Mouse (Mus musculus): ENCODE measurements at regions not wholly inside any gene's neighbourhood (a gene's known extent, or its start where the extent isn't known, plus 50 kb on each side); places are given as distances from the start of the nearest gene placed in this dataset.

DNA sequence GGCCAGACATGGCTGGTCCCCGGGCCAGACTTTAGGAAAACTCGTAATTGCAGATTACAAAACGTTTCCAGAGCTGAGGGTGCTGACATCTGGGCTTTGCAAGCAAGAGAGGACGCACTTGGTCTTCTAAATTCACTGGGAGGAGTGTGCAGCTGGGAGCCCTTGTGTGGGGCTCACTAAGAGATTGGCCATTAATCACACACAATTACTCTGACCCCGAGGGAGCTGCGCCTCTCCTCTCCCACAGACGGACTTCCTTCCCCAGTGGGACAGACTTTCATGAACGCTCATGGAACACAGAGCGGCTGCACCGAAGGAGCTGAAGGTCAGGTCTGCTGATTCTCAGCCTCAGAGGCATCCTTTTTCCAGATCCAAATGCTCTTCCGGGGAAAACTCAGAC is 407.2 kb downstream of the Med13l start:
- no peak for DNase-seq (ENCODE audit: low spot score)

DNA sequence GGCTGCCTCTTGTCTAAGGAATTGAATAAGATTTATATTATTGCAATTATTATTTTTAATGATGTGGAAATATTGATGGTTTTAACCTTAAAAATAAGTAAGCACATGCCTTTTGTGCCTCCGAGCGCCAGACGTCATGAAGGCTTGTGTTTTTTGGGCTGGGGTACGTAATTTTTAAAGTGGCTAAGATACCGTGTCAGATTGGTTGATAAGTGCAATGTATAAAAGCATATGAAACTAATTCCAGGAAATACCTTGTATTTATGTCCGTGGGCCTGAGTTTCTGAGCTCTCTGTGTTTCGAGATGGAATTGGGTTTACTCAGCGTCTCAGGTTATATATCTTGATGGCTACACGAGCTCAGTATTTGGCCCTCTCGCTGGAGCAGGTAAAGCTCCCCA is 414.7 kb downstream of the Med13l start:
- DNase-seq (ENCODE audit: low spot score) = no peak

DNA sequence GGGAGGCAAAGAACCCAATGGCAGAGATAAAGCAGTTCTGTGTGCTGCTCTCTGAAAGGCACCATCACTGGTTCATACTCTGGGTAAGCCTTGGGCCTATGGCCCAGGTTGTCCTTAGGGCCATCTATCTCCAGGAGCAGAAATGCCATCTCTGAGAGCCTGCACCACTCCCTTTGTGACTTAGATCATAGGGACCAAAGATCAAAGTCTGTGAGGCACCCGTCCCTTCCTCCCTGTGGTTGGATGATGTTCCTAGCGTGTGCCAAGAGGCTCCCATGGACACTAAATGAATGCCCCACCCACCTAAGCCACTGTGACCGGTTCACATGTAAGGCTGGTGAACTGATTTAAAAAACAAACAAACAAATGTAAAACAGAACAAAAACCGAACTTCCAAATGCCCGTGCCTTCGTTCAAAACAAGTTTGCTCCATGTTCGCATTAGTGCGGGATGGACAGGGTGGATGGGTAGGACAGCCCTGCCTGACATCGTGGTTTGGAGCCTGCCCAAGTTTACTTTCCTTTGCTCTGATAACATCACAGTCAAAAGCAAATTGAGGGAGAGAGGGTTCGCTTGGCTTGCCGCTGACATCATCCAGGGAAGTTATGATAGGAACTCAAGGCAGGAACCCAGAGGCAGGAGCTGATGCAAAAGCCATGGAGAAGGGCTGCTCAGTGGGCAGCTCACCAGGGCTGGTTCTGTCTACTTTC is 418.6 kb downstream of the Med13l start:
- DNase-seq (ENCODE audit: low spot score) = no peak

DNA sequence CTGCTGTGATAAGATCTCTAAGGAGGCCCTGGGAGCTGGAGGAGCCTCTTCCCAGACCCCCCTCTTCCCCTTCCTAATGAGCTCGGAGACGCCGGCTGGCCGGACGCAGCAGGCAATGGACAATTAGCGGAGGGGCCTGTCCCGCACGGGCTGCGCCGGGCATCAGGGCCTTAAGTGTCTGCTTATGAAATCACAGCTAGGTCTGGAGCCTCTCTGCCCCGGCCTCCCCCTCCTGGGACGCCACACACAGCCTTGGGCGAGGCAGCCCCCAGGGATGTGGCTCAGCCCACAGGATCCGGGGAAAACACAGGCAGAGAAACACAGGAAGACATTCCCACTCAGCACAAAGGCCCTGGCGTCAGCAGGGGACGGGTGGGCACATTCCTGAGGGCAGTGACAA is 420.6 kb downstream of the Med13l start:
- DNase-seq (ENCODE audit: low spot score) = peak; percentile 21

DNA sequence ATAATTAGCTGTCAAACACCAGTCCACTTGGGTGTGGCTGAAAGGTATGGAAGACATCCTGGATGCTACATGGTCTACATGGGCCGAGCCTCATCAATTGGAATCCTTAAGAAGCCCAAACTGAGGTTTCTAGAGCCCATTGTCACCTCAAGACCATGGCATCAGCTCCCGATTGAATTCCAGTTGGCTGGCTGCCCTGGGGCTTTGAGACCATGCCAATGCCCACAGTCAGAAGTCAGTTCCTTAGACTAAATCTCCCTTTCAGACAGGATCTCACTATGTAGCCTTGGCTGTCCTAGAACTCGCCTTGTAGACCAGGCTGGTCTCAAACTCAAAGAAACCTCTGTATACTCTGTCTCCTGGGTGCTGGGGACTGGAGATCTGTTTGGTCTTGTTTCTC is 423.8 kb downstream of the Med13l start:
- DNase-seq (ENCODE audit: low spot score) = no peak

DNA sequence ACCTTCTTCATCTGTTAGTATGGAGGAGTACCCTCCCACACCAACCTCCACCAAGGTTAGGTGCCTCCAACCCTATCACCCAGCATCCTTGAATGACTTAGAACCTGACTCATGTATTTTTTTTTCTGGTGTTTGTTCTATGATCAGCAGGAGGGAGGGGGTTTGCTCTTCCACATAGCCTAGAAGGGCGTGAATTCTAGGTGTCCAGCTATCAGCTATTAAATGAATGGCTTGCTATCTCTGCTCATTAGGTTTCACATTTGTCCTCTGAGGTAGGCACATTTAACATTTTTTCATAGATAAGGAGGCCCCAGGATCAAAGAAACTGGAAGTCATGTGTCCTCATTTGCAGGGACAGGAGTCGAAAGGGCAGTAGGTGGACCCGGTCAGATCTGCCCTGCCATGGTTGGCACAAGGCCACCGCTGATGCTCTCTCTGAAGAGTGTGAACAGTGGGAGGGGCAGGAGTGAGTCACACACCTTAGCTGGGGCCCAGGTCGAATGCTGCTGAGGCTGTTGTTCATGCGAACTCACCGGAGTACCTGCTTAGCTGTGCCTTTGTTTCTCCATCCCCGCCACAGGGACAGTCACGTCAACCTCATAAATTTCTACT is 424.4 kb downstream of the Med13l start:
- DNase-seq (ENCODE audit: low spot score) = no peak

DNA sequence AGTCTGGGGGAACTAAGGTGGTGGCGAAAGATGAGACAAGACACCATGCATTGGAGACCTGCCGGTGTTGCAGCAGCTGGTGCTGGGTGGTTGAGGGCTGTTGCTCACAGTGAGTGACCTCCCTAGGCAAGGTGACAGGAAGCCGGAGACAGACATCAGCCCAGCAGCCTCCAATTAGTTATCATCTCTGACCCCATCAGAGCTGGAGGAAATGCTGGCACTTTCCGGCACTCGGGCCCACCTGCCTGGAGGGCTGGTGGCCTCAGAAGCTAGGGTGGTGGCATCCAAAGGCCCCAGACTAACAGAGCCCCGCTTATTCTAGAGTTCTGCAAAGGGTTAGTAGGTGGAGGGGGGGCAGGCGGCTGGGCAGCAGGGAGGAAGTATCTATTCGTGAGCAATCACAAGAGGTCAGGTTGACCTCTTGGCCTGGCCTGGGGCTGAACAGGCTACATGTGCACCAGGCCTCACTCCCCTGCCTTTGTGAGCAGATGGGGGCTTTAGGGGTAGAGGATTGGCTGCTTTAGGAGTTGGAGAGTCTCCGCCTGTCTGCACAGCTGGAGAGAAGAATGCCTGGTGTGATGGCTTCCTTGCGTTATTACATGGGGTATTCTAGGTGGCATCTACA is 427.0 kb downstream of the Med13l start:
- no peak for DNase-seq (ENCODE audit: low spot score)

DNA sequence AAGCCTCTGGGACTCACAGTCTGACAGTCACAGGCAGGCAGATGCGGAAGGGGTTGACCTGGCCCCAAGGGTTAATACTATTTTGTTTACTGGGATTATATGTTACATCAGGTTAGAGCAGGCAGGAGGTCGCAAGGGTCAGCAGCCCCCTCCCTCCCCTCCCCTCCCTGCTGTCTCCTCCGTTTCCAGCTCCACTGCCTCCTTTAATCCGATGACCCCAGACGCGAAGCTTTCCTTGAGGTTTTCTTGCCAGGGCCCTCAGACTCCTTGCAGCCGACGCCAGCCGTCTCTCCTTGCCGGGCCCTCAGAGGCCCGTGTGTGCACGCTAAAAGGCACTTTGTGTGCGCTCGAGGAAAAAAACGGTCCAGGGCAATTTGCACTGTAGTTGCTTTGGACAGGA is 438.6 kb downstream of the Med13l start:
- no peak for DNase-seq (ENCODE audit: low spot score)

DNA sequence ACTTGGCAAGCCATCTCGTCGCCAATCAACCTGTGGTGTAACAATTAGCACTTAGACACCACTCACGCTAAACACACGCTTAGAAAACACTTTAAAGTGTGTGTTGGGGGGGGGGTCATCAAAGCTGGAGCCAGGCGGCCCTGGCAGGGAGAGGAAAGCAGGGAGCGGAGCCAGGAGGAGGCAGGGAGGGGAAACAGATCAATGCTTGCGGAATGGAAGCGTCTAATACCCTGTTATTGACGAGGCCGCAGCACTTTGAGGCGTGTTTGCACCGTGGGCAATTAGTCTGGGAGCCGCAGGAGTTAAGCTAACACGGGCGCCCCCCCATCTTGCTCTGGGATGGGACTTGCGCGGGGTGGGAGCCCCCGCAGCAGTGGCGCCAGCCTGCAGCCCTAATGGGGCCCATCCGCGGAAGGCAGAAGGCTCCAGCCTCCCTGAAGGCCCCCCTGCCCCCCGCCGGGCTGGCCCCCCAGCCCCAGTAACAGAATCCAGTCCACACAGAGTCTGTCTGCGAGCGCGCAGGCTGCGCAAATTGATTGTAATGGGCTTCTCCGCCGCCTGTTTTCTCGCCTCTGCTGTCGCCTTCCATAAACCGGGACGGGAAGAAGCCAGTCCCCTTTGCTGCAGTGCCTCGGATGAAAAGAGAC is 445.5 kb downstream of the Med13l start:
- no peak for DNase-seq (ENCODE audit: low spot score)

DNA sequence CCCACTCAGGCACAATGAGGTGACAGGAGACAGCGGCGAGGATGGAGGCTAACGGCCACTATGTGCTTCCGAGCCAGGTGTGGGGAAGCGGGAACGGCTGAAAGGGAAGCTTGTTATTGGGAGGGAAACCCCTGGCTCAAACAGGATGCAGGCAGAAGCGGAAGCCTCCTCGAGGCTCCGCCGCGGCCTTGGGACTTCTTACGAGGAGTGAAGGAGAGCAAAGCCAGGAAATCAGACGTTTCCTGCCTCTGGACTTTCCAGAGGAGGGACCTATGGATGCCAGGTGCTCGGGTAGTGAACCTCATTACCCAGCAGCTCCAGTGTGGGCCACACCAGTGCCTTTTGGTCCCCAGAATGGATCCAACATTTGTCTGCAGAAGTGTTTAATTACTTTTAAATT is 449.6 kb downstream of the Med13l start:
- no peak for DNase-seq (ENCODE audit: low spot score)

DNA sequence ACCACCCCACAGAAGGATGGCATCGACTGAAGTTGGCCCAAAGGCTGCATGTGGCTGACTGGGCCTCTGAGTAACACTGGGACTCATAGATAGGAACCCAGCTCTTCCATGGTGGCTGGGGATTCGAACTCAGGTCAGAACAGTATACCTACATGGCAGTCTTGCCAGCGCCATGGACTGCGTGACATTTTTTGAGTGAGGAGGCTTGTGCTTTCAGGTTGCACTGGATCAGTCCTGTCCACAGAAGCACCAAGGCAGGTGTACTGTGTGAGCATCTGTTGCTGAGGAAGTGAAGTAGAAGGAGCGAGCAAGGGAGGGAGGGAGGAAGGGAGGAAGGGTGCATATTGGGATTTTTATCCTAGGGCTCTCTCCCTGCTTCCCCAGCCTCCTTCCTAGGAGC is 454.7 kb downstream of the Med13l start:
- no peak for DNase-seq (ENCODE audit: low spot score)

DNA sequence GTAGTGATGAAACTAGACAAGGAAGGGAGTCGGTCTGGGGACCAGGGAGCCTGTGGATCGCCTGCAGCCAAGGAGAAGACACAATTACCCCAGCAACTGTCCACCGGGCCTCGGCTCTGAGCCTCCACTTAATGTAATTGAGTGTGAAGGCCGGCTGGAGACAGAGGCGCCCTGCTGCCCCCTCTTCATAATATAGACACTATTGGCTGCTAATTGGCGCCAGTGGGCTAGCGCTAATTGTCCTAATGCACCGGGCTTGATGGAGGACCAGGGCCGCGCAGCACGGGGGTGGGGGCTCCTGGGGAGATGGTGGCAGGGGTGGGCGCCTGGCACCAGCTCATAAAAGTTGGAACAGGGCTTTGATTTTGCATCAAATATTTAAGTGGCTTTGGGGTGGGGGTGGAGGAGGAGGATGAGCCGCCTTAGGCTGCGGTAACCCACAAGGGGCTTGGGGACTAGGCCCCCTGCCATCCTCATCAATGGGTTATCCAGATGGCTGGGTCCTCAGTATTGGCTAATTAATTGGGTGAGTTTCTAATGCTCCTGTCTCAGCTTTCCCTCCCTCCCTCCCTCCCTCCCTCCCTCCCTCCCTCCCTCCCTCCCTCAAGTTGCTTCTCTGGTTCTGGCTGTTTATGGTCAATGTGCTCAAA is 455.3 kb downstream of the Med13l start:
- DNase-seq (ENCODE audit: low spot score) = no peak

DNA sequence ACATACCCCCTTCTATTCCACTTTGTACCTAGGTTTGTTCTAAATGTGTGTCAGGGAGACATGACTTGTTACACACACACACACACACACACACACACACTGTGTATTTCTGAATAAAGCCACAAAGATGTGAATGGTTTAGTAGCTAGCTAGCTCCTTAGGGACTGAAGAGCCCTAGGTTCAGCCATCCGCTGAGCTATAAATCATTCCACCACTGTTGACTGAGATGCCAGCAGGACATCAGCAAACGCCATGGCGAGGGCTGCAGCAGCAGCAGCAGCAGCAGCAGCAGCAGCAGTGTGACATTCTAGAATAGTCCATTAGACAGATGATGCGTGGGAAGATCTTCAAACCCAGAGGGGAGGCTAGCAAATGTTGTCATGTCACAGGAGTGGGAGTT is 455.9 kb downstream of the Med13l start:
- no peak for DNase-seq (ENCODE audit: low spot score)

DNA sequence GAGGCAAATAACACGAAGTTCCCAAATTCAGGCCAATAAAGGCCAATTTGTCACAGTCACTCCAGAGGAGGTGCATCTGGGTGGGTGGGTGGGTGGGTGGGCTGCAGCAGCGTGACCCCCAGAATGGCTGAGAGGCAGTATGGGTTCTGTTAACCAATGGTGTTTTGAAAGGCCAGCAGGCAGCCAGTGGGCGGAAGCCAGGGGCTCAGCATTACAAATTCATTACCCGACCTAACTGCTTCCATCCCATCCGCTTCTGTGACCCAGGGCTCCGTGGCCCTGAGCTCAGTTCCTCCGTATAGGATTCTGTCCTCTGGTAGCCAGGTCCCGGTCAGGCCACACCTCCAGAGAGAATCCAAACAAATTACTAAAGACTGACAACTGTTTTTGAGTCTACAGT is 463.5 kb downstream of the Med13l start:
- no peak for DNase-seq (ENCODE audit: low spot score)

DNA sequence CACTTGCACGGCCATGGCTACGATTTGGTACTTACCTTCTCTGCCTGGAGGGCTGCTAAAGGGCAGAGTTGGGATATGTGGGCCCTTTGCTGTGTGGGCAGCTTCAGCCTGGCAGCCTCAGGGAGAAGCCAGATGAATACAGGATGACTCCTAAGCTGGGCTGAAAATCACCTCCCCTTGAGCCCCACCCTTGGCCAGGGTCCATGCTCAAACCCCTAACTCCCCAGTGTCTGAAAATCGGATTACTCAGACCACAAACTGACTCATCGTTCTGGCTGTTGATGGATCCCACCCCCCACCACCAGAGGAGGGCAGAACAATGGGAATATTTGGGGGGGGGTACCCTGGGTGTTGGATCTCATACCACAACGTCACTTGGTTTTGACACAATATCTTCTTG is 471.6 kb downstream of the Med13l start:
- no peak for DNase-seq (ENCODE audit: low spot score)

DNA sequence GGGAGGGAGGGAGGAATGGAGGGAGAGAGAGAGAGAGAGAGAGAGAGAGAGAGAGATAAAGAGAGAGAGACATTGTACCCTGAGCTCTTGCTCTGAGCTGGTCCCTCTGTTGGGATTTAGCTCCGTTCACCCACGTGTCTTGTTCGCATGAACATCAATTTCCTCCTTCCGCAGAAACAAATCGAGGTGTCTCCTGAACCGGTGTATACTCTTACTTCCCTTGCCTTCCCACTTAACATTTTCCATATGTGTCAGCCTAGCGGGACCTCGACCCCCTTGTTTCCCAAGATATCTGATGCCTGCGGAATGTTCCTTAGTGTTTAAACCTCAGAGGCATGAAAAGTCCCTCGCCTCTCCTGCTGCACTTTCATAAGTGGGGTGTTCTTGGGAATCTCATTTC is 484.1 kb downstream of the Med13l start:
- DNase-seq (ENCODE audit: low spot score) = no peak

DNA sequence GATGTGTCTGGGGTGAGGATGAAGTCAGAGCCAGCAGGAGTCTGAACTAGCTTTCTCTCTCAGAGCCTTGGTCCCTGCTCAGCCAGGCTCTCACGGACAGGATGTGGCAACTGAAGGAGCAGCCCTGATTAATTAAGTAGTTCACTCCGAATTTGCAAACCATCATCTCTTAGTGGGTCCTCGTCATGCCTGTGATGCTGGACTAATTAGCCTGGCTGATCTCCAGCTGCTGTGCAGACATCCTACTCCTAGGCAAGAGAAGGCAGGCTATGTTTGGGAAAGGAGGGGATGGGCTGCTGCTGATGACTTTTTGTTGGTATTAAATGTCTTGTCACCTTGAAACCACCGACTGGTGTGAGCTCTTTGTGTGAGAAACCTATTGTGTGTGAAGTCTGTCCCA is 487.1 kb downstream of the Med13l start:
- DNase-seq (ENCODE audit: low spot score) = no peak

DNA sequence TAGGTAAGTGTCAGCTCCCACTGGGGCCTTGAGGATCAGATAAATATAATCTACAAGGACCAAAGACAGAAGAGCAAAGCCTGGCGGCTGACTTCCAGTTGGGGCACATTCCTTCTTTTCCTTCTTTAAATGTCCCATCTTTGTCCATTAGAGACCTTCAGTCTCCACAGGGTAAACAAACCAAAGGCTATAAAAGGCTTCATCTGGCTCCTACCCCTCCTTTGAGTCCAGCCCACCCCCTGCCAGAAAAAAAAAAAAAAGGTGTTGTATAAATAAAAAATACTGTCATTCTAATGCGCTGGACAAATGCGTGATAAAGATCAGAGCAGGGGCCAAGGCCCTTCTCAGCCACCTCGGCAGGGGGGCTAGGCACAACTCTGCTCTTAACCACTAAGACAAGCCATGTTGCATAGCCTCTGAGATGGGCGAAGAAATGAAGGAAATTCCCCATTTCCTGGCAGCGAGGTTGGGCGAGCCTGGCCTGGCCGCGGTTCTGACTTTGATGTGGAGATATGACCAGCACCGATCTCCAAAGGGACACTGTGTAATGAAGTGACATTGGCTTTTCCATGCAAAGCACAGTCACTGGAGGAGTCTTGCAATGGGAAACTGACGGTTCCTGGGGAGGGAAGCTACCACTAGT is 492.0 kb downstream of the Med13l start:
- DNase-seq (ENCODE audit: low spot score) = no peak

DNA sequence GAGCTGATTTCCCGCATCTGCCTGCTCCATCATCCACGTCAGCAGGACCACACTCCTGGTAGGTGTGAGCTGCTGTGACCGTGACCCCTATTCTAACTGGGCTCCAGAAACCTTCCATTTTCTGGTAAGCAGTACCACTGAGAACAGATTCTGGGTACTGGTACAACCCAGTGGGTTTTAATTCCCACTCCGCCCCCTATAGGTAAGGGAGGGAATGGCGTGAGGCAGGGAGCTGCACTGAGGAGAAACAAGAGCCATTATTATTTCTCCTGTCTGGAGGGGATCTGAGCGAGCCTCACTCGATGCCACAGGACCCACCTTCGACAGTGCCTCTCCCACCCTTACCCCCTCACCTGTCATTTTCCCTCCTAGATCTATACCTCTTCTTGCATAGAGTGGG is 493.3 kb downstream of the Med13l start:
- DNase-seq (ENCODE audit: low spot score) = no peak

DNA sequence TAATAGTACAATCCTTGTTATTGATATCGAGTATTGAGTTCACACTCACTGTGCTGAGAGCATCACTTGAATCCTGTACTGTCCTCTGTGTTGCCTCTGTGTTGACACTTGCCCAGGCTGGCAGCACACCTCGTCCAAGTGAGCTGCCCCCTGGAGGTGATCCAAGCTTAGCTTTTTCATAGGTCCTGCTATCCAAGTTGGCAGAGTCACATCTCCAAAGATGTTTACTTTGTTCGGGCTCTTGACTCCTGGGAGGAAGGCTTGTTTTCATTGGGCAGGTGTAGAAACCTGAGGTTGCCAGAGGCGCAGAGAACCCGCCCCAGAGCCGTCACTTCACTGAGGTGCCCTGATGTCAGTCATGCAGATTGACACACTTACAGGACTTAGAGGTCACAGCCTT is 493.9 kb downstream of the Med13l start:
- DNase-seq (ENCODE audit: low spot score) = no peak

DNA sequence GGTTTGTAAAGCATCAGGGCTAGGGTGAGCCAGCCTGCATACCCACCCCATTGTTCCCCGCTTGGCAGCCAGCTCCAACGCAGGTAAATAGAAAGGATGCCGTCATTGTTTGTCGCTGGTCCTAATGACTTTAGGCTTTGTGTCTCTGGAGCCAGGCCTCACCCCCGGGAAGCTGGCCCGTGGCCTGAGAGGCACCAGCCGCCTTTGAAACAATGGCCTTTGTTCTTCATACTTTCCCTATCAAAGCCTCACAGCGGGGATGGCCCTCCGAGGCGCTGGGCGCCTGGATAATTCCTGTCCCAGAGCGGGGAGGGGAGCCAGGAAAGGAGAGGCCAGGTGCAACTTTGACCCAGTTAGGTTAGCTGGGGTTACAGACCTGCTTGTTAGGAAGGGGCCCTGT is 495.0 kb downstream of the Med13l start:
- peak; percentile 22 for DNase-seq (ENCODE audit: low spot score)

DNA sequence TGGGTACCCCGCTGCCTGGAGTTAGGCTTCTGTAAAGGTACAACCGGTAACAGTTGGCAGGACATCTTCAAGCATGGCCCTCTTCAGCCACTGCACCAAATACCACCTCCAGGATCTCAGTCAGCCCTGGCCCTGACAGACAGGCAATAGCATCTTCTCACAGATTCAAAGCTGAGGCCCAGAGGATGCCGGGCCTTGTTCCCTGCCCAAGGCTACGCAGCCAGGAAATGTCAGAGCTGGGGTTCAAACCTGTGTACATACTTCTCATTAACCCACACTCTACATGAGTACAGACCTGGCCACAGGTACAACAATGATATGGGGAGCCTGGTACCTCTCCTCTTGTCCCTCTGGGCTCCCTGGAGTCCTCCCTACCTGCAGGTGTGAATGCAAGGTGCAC is 497.3 kb downstream of the Med13l start:
- no peak for DNase-seq (ENCODE audit: low spot score)

All from gastrocnemius, adult 18-20 months (tissue).